Comparison of ENCODE assay signal across 9 mouse cellular contexts in the genomic region with DNA sequence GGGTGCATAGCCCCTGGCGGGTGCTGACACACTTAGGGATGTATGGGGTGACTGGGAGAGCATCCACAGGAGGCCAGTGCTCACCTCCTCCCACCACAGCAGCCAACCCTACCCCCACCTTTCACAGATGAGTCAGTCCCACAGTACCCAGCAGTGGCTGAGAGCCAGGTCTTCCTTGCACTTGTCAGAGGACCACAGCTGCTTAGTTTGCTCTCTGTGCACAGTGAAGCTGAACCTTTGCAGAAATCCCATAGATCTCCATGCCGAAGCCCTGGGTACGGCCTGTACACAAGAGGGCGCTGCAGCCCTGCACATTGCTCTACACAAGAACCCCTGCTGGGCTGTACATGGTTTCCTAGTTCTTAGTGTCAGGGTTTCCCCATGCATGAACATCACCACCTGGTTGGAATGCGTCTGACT.
DNase-seq lines count a peak whose midpoint lies in the region; ATAC-seq and TF ChIP-seq lines count a peak whose summit lies in the region.
"Had no signal": no experiment of that assay in that cellular context is flagged by ENCODE, and none has a peak within 500 bp of the region (broad histone marks: within the 10 kb centered on the region; RNA-seq: fewer than 3 reads in every experiment).

No protein-coding gene starts in this region.

- no peak overlapping the region for H3K27ac ChIP-seq in forebrain, embryonic 14.5 days (ENCODE audit: low read depth, low read length)
- no peak overlapping the region for H3K27ac ChIP-seq in kidney, postnatal 0 days
- H3K27ac ChIP-seq in liver, embryonic 11.5 days (ENCODE audit: low read depth, low read length), result no peak overlapping the region
- H3K27ac ChIP-seq: limb, embryonic 12.5 days had no signal

- WGBS in forebrain, embryonic 14.5 days, result 52% methylated on average over 5 of the region's 5 CpGs
- 40% methylated on average over 5 of the region's 5 CpGs for WGBS in kidney, postnatal 0 days
- 35% methylated on average over 5 of the region's 5 CpGs for whole genome bisulfite sequencing in liver, embryonic 11.5 days

- peak; percentile 61; the same call in 1 of the 2 replicates for TF ChIP-seq CTCF in brain, embryonic 14.5 days (IDR thresholded peaks at IDR 0.05; ENCODE audit: borderline replicate concordance, extremely low read depth, insufficient read depth, insufficient read length)
- TF ChIP-seq CTCF in kidney, postnatal 0 days (IDR thresholded peaks at IDR 0.05; ENCODE audit: low read depth), result peak; percentile 75

- no peaks in the 10 kb centered on the region for H3K36me3 ChIP-seq in forebrain, embryonic 14.5 days (ENCODE audit: control insufficient read depth, insufficient read depth, low read length)
- no peaks in the 10 kb centered on the region for H3K36me3 ChIP-seq in kidney, postnatal 0 days (ENCODE audit: insufficient read depth, low read length)
- H3K36me3 ChIP-seq in liver, embryonic 11.5 days (ENCODE audit: control insufficient read depth, insufficient read depth, low read length), result no peaks in the 10 kb centered on the region
- H3K36me3 ChIP-seq: limb, embryonic 12.5 days had no signal

- no peak for TF ChIP-seq POLR2A in brain, embryonic 14.5 days (IDR thresholded peaks at IDR 0.05; ENCODE audit: borderline replicate concordance, extremely low read depth, insufficient read depth, insufficient read length, poor library complexity, severe bottlenecking)

- H3K4me2 ChIP-seq in forebrain, embryonic 14.5 days (ENCODE audit: low read length), result no peak overlapping the region
- H3K4me2 ChIP-seq in kidney, postnatal 0 days (ENCODE audit: low read length), result no peak overlapping the region
- H3K4me2 ChIP-seq in liver, embryonic 11.5 days, result no peak overlapping the region
- H3K4me2 ChIP-seq: limb, embryonic 12.5 days had no signal

- H3K4me3 ChIP-seq in forebrain, embryonic 14.5 days (ENCODE audit: low read depth, low read length), result no peak overlapping the region
- no peak overlapping the region for H3K4me3 ChIP-seq in kidney, postnatal 0 days (replicated peaks; ENCODE audit: low read depth, low read length)
- H3K4me3 ChIP-seq in liver, embryonic 11.5 days (ENCODE audit: low read depth, low read length), result no peak overlapping the region
- H3K4me3 ChIP-seq: limb, embryonic 12.5 days had no signal

- DNase-seq in ovary, postnatal 36 days (ENCODE audit: low spot score), result peak; percentile 38
- DNase-seq in ovary, adult 18-20 months (ENCODE audit: low spot score), result no peak
- peak; percentile 55 for DNase-seq in brain, embryonic 14.5 days (ENCODE audit: low read depth)
- DNase-seq in forebrain, embryonic 14.5 days (ENCODE audit: low spot score), result peak; percentile 54
- DNase-seq in kidney, postnatal 0 days (ENCODE audit: low spot score), result peak; percentile 67
- peak; percentile 40 for DNase-seq in liver, embryonic 11.5 days (ENCODE audit: low spot score)
- DNase-seq in right cerebral cortex, adult 2 months (ENCODE audit: low spot score in 2 of 2), result peak; percentile 78 to 82
- DNase-seq in thymus, postnatal 14 days, result no peak

- ATAC-seq in forebrain, embryonic 14.5 days, result no peak
- peak; percentile 66 for ATAC-seq in kidney, postnatal 0 days (replicated peaks; ENCODE audit: low FRiP score, low read depth)
- peak; percentile 53 for ATAC-seq in liver, embryonic 11.5 days (replicated peaks; ENCODE audit: low FRiP score)

- H3K9ac ChIP-seq in forebrain, embryonic 14.5 days (ENCODE audit: low read length), result no peak overlapping the region
- H3K9ac ChIP-seq in kidney, postnatal 0 days (ENCODE audit: low read depth, low read length), result no peak overlapping the region
- no peak overlapping the region for H3K9ac ChIP-seq in liver, embryonic 11.5 days (ENCODE audit: low read depth, low read length)
- H3K9ac ChIP-seq: limb, embryonic 12.5 days had no signal

- H3K27me3 ChIP-seq in forebrain, embryonic 14.5 days (replicated peaks; ENCODE audit: control insufficient read depth, insufficient read depth, low read length), result no peaks in the 10 kb centered on the region
- no peaks in the 10 kb centered on the region for H3K27me3 ChIP-seq in kidney, postnatal 0 days (ENCODE audit: insufficient read depth, low read length)
- no peaks in the 10 kb centered on the region for H3K27me3 ChIP-seq in liver, embryonic 11.5 days (replicated peaks; ENCODE audit: control insufficient read depth, insufficient read depth, low read length)

- no peaks in the 10 kb centered on the region for H3K9me3 ChIP-seq in forebrain, embryonic 14.5 days (replicated peaks; ENCODE audit: control insufficient read depth, low read length)
- H3K9me3 ChIP-seq in kidney, postnatal 0 days (replicated peaks; ENCODE audit: low read length), result no peaks in the 10 kb centered on the region
- no peaks in the 10 kb centered on the region for H3K9me3 ChIP-seq in liver, embryonic 11.5 days (ENCODE audit: control insufficient read depth, low read length)
- H3K9me3 ChIP-seq: limb, embryonic 12.5 days had no signal

- H3K4me1 ChIP-seq in forebrain, embryonic 14.5 days (ENCODE audit: control insufficient read depth, insufficient read depth, low read length), result no peaks in the 10 kb centered on the region
- no peaks in the 10 kb centered on the region for H3K4me1 ChIP-seq in kidney, postnatal 0 days (replicated peaks; ENCODE audit: insufficient read depth, low read length)
- no peaks in the 10 kb centered on the region for H3K4me1 ChIP-seq in liver, embryonic 11.5 days (replicated peaks; ENCODE audit: control insufficient read depth, insufficient read depth, low read length)
- H3K4me1 ChIP-seq: limb, embryonic 12.5 days had no signal

Comparison
In these comparisons a context has a peak if more than half of its experiments do, and no peak if none do; other contexts are left out.
1. DNase-seq: peak in ovary, postnatal 36 days (single experiment), brain, embryonic 14.5 days (single experiment), forebrain, embryonic 14.5 days (single experiment), kidney, postnatal 0 days (single experiment), liver, embryonic 11.5 days (single experiment) and right cerebral cortex, adult 2 months (2 of 2); none in ovary, adult 18-20 months (single experiment) and thymus, postnatal 14 days (single experiment).